Mouse (Mus musculus) layer of hippocampus, adult 9-10 months (tissue): ENCODE measurements around the gene H2-DMb2.

Experiments used
- DNase-seq: peaks from one replicate; pipeline ENCODE4 v3.0.0; 2022; ENCODE audit warnings: low spot score

H2-DMb2 gene

GRCm38 (mm10) chr17:34179913-34180859, 37.1 kb downstream of the H2-DMb2 start:
- DNase-seq = no peak

- no peak for DNase-seq
These were observed 40.6 kb downstream of the H2-DMb2 start for GRCm38 (mm10) chr17:34183564-34184219.

- DNase-seq = no peak
These were observed 42.4 kb downstream of the H2-DMb2 start for GRCm38 (mm10) chr17:34185526-34185925.

GRCm38 (mm10) chr17:34186885-34187260, 43.8 kb downstream of the H2-DMb2 start:
- DNase-seq = no peak

- DNase-seq = peak; percentile 94
These were observed 44.3 kb downstream of the H2-DMb2 start, which contains the start of the genes Tap1 and Psmb9 for GRCm38 (mm10) chr17:34187261-34187916. Gene Tap1, plus strand, starts transcription at chr17:34187553. Gene Psmb9, minus strand, starts transcription at chr17:34187764.

GRCm38 (mm10) chr17:34188010-34188409, 44.9 kb downstream of the H2-DMb2 start:
- DNase-seq = no peak

GRCm38 (mm10) chr17:34188986-34189385, 45.9 kb downstream of the H2-DMb2 start:
- no peak for DNase-seq

GRCm38 (mm10) chr17:34192852-34193251, 49.7 kb downstream of the H2-DMb2 start:
- DNase-seq = no peak

GRCm38 (mm10) chr17:34193468-34193867, 50.4 kb downstream of the H2-DMb2 start:
- no peak for DNase-seq

- DNase-seq = no peak
These were observed 51.6 kb downstream of the H2-DMb2 start for GRCm38 (mm10) chr17:34194723-34195122.

GRCm38 (mm10) chr17:34196491-34196890, 53.4 kb downstream of the H2-DMb2 start:
- DNase-seq = no peak

GRCm38 (mm10) chr17:34196941-34197894, 54.1 kb downstream of the H2-DMb2 start, which contains the start of gene Psmb8:
Gene Psmb8, plus strand, starts transcription at chr17:34197721.
- DNase-seq = peak; percentile 74

- DNase-seq = no peak
These were observed 54.9 kb downstream of the H2-DMb2 start for GRCm38 (mm10) chr17:34197904-34198520.

GRCm38 (mm10) chr17:34198521-34198912, 55.4 kb downstream of the H2-DMb2 start:
- DNase-seq = no peak

- no peak for DNase-seq
These were observed 56.0 kb downstream of the H2-DMb2 start for GRCm38 (mm10) chr17:34199050-34199619.

GRCm38 (mm10) chr17:34200047-34200446, 56.9 kb downstream of the H2-DMb2 start:
- DNase-seq = no peak

- no peak for DNase-seq
These were observed 57.8 kb downstream of the H2-DMb2 start for GRCm38 (mm10) chr17:34200772-34201505.
